Mouse (Mus musculus) embryonic facial prominence, embryonic 10.5 days (tissue): ENCODE data around the gene Zfp541. TPM values are rescaled to one million over a fixed set of nuclear protein-coding genes. Genes with fewer than 3 reads are reported as not detected.

Experiments used
- DNase-seq: peaks from one replicate; pipeline ENCODE4 v3.0.0-alpha.2; 2017; ENCODE audit warnings: low spot score
- H3K27ac ChIP-seq: fragments of 300-500 bp; sonication (generic); replicated peaks from 2 replicates; pipeline ENCODE4 v1.5.1; 2016; ENCODE audit warnings: mild to moderate bottlenecking
- H3K27me3 ChIP-seq: fragments of 300-500 bp; sonication (generic); replicated peaks from 2 replicates; pipeline ENCODE4 v1.6.1; 2016; ENCODE audit warnings: low read depth, mild to moderate bottlenecking; ENCODE audit not compliant: poor library complexity, severe bottlenecking
- H3K36me3 ChIP-seq: fragments of 300-500 bp; sonication (generic); replicated peaks from 2 replicates; pipeline ENCODE4 v1.6.1; 2016; ENCODE audit warnings: mild to moderate bottlenecking, moderate library complexity
- H3K4me1 ChIP-seq: fragments of 300-500 bp; sonication (generic); 2 replicates; pipeline ENCODE4 v1.6.1; 2016
- H3K4me3 ChIP-seq: fragments of 300-500 bp; sonication (generic); 2 replicates; pipeline ENCODE4 v1.5.1; 2016; ENCODE audit warnings: mild to moderate bottlenecking, moderate library complexity
- H3K9me3 ChIP-seq: fragments of 300-500 bp; sonication (generic); 2 replicates; pipeline ENCODE4 v1.6.1; 2016; ENCODE audit warnings: mild to moderate bottlenecking
- WGBS: fragments of 180-500 bp; shearing (Covaris S2); methylation state at CpG from one replicate; pipeline ENCODE4 v1.1.7; 2016; 5-methylcytosine and 5-hydroxymethylcytosine counted together
- polyA plus RNA-seq: library from polyadenylated mRNA; unstranded; fragments of >200 nt; fragmentation: Nextera tagmentation; extraction: Ambion mirVana; gene quantifications from 2 replicates; pipeline ENCODE4 v1.2.1, GENCODE M21; 2016

The Zfp541 gene
- polyA plus RNA-seq, 1 experiment from 2014 or later, result 0.05 TPM

- no peak for DNase-seq
- Histone ChIP-seq H3K27ac (no peak overlapping the region), H3K4me1 (peaks cover 18% of the 10 kb centered on the region), H3K4me3 (no peak overlapping the region), H3K9me3 (no peaks in the 10 kb centered on the region), H3K36me3 (peaks cover 17% of the 10 kb centered on the region; the same call in 1 of the 2 replicates), H3K27me3 (peaks cover 5% of the 10 kb centered on the region; the same call in 1 of the 2 replicates)
- 84% methylated on average over 9 of the region's 9 CpGs for WGBS
Measured at GRCm38 (mm10) chr7:16125829-16126228, 64.2 kb downstream of the Zfp541 start.

GRCm38 (mm10) chr7:16128344-16128743, 66.7 kb downstream of the Zfp541 start:
- WGBS, result 86% methylated on average over 6 of the region's 6 CpGs
- DNase-seq, result no peak
- H3K27me3 ChIP-seq, result peaks cover 22% of the 10 kb centered on the region
- peaks cover 37% of the 10 kb centered on the region for H3K4me1 ChIP-seq
- H3K4me3 ChIP-seq, result no peak overlapping the region
- no peak overlapping the region for H3K27ac ChIP-seq
- no peaks in the 10 kb centered on the region for H3K9me3 ChIP-seq
- H3K36me3 ChIP-seq, result peaks cover 17% of the 10 kb centered on the region; the same call in 1 of the 2 replicates

GRCm38 (mm10) chr7:16128899-16129298, 67.3 kb downstream of the Zfp541 start:
- H3K4me3 ChIP-seq, result peak overlapping the region; percentile 66
- H3K27ac ChIP-seq, result no peak overlapping the region
- peaks cover 17% of the 10 kb centered on the region; the same call in 1 of the 2 replicates for H3K36me3 ChIP-seq
- DNase-seq, result no peak
- H3K4me1 ChIP-seq, result peaks cover 37% of the 10 kb centered on the region
- peaks cover 22% of the 10 kb centered on the region for H3K27me3 ChIP-seq
- WGBS, result 62% methylated on average over 5 of the region's 5 CpGs
- H3K9me3 ChIP-seq, result no peaks in the 10 kb centered on the region

GRCm38 (mm10) chr7:16129421-16129845, 67.8 kb downstream of the Zfp541 start, which contains the start of gene Slc8a2:
Gene Slc8a2, plus strand, starts transcription at chr7:16129826.
- 1% methylated on average over 12 of the region's 12 CpGs for WGBS
- peak within 1 kb of the TSS; percentile 66 for H3K4me3 ChIP-seq
- peak; percentile 88 for DNase-seq
- peak within 1 kb of the TSS; percentile 81 for H3K27ac ChIP-seq
- peaks cover 20% of the 10 kb centered on the region; the same call in 1 of the 2 replicates for H3K36me3 ChIP-seq
- H3K4me1 ChIP-seq, result peaks cover 37% of the 10 kb centered on the region
- H3K27me3 ChIP-seq, result peaks cover 22% of the 10 kb centered on the region
- H3K9me3 ChIP-seq, result no peaks in the 10 kb centered on the region

GRCm38 (mm10) chr7:16129846-16130691, 68.5 kb downstream of the Zfp541 start:
- Histone ChIP-seq H3K4me3 (peak overlapping the region; percentile 66), H3K9me3 (no peaks in the 10 kb centered on the region), H3K4me1 (peaks cover 37% of the 10 kb centered on the region), H3K27ac (peak overlapping the region; percentile 81), H3K36me3 (peaks cover 14% of the 10 kb centered on the region; the same call in 1 of the 2 replicates), H3K27me3 (peaks cover 22% of the 10 kb centered on the region)
- peak; percentile 94 for DNase-seq
- 1% methylated on average over 38 of the region's 38 CpGs for WGBS

GRCm38 (mm10) chr7:16130956-16131634, 69.5 kb downstream of the Zfp541 start:
- Histone ChIP-seq H3K9me3 (no peaks in the 10 kb centered on the region), H3K4me1 (peaks cover 37% of the 10 kb centered on the region), H3K27me3 (peaks cover 22% of the 10 kb centered on the region), H3K36me3 (peaks cover 4% of the 10 kb centered on the region; the same call in 1 of the 2 replicates), H3K4me3 (peak overlapping the region; percentile 66), H3K27ac (no peak overlapping the region; the same call in 1 of the 2 replicates)
- WGBS, result 38% methylated on average over 13 of the region's 13 CpGs
- no peak for DNase-seq

GRCm38 (mm10) chr7:16132161-16132581, 70.6 kb downstream of the Zfp541 start:
- no peaks in the 10 kb centered on the region for H3K9me3 ChIP-seq
- peaks cover 22% of the 10 kb centered on the region for H3K27me3 ChIP-seq
- H3K4me1 ChIP-seq, result peaks cover 37% of the 10 kb centered on the region
- 14% methylated on average over 7 of the region's 7 CpGs for WGBS
- H3K36me3 ChIP-seq, result 0 out of 2 replicates have a peak, but pooled peaks cover 4% of the 10 kb centered on the region
- DNase-seq, result peak; percentile 38
- H3K27ac ChIP-seq, result no peak overlapping the region
- H3K4me3 ChIP-seq, result peak overlapping the region; percentile 66; the same call in 1 of the 2 replicates

GRCm38 (mm10) chr7:16132926-16133325, 71.3 kb downstream of the Zfp541 start:
- Histone ChIP-seq H3K27ac (no peak overlapping the region), H3K27me3 (peaks cover 22% of the 10 kb centered on the region), H3K4me3 (no peak overlapping the region), H3K4me1 (peaks cover 37% of the 10 kb centered on the region), H3K36me3 (0 out of 2 replicates have a peak, but pooled peaks cover 4% of the 10 kb centered on the region), H3K9me3 (no peaks in the 10 kb centered on the region)
- no peak for DNase-seq
- 73% methylated on average over 3 of the region's 3 CpGs for WGBS

- H3K27me3 ChIP-seq, result peaks cover 22% of the 10 kb centered on the region
- H3K27ac ChIP-seq, result no peak overlapping the region
- H3K36me3 ChIP-seq, result 0 out of 2 replicates have a peak, but pooled peaks cover 4% of the 10 kb centered on the region
- no peak for DNase-seq
- no peak overlapping the region for H3K4me3 ChIP-seq
- H3K4me1 ChIP-seq, result peaks cover 37% of the 10 kb centered on the region
- 90% methylated on average over 9 of the region's 9 CpGs for WGBS
- H3K9me3 ChIP-seq, result no peaks in the 10 kb centered on the region
Measured at GRCm38 (mm10) chr7:16133691-16134090, 72.1 kb downstream of the Zfp541 start.

GRCm38 (mm10) chr7:16134951-16135392, 73.4 kb downstream of the Zfp541 start:
- no peak overlapping the region for H3K27ac ChIP-seq
- peaks cover 22% of the 10 kb centered on the region for H3K27me3 ChIP-seq
- DNase-seq, result no peak
- peaks cover 27% of the 10 kb centered on the region for H3K4me1 ChIP-seq
- H3K9me3 ChIP-seq, result no peaks in the 10 kb centered on the region
- H3K36me3 ChIP-seq, result 0 out of 2 replicates have a peak, but pooled peaks cover 4% of the 10 kb centered on the region
- 77% methylated on average over 7 of the region's 7 CpGs for WGBS
- no peak overlapping the region for H3K4me3 ChIP-seq
